Comparison of ENCODE assay signal across 17 mouse cellular contexts in the genomic region with DNA sequence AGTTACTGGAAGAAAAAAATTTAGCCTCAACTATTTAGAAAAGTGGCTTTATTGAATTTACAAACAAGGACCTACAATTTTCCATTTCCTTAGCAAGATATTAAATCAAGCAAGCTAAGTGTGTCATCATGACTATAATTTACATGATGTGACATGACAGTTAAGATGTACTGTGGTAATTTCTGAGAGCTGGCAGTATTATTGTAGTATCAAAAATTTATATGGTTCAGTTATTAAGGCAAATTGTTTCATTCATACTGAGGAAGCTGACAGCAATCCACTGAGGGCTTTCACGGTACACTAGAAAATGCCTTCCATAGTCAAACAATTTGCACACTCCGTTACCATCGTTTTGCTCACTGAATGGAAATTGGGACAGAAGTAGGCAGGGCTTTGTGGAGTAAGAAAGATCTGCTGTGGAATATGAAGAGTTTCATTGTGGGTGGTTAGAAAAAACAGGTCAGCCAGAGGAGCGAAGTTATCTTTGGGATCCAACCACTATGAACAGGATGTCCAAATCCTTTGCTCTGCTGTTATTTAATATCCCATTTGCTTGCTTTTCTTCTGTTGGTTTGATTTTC.
DNase-seq lines count a peak whose midpoint lies in the region; ATAC-seq and TF ChIP-seq lines count a peak whose summit lies in the region.
"Had no signal": no experiment of that assay in that cellular context is flagged by ENCODE, and none has a peak within 500 bp of the region (broad histone marks: within the 10 kb centered on the region; RNA-seq: fewer than 3 reads in every experiment).

No protein-coding gene starts in this region.

- 63% methylated on average over 4 of the region's 4 CpGs for WGBS in heart, adult 2 months
- WGBS in midbrain, embryonic 14.5 days = 35% methylated on average over 4 of the region's 4 CpGs
- WGBS in midbrain, embryonic 13.5 days = 44% methylated on average over 4 of the region's 4 CpGs

- H3K36me3 ChIP-seq in heart, adult 2 months (ENCODE audit: control insufficient read depth, insufficient read depth, low read length) = no peaks in the 10 kb centered on the region
- H3K36me3 ChIP-seq in midbrain, embryonic 14.5 days (ENCODE audit: control insufficient read depth, insufficient read depth, low read length) = no peaks in the 10 kb centered on the region
- H3K36me3 ChIP-seq in midbrain, embryonic 13.5 days = no peaks in the 10 kb centered on the region
- H3K36me3 ChIP-seq: liver, embryonic 15.5 days; neural tube, embryonic 13.5 days had no signal

- no peak for ATAC-seq in midbrain, embryonic 14.5 days (ENCODE audit: low FRiP score, low TSS enrichment)
- no peak for ATAC-seq in midbrain, embryonic 13.5 days
- ATAC-seq: inflammation-experienced regulatory T-cells, adult 6 months had no signal

- TF ChIP-seq CTCF in heart, adult 2 months (IDR thresholded peaks at IDR 0.05) = no peak

- peak; percentile 3 for DNase-seq in cerebellum, adult 11-12 months
- DNase-seq in cerebellum, postnatal 10 days = no peak
- no peak for DNase-seq in heart, adult 2 months
- no peak for DNase-seq in heart, adult 11 months
- DNase-seq in midbrain, embryonic 14.5 days = peak; percentile 19
- peak; percentile 33 for DNase-seq in retina, postnatal 7 days (ENCODE audit: low read depth, low spot score)
- no peak for DNase-seq in T-cell, adult 2 months (ENCODE audit: low spot score)
- DNase-seq: adrenal gland, postnatal 14 days; cerebellum, adult 11 months; kidney, postnatal 14 days; right cerebral cortex, postnatal 25 days; thymus, postnatal 14 days had no signal

- no peaks in the 10 kb centered on the region for H3K27me3 ChIP-seq in heart, adult 2 months (ENCODE audit: control insufficient read depth, insufficient read depth, low read length)
- H3K27me3 ChIP-seq in midbrain, embryonic 14.5 days (ENCODE audit: control insufficient read depth, insufficient read depth, low read length) = no peaks in the 10 kb centered on the region
- H3K27me3 ChIP-seq in midbrain, embryonic 13.5 days = no peaks in the 10 kb centered on the region
- H3K27me3 ChIP-seq: liver, embryonic 15.5 days; neural tube, embryonic 13.5 days had no signal

- no peak for TF ChIP-seq EP300 in heart, adult 2 months (IDR thresholded peaks at IDR 0.05; ENCODE audit: insufficient read depth, low read depth, low read length)

- no peak overlapping the region for H3K4me3 ChIP-seq in heart, adult 2 months
- no peak overlapping the region for H3K4me3 ChIP-seq in midbrain, embryonic 14.5 days (replicated peaks; ENCODE audit: low read depth, low read length)
- H3K4me3 ChIP-seq in midbrain, embryonic 13.5 days (replicated peaks) = no peak overlapping the region
- H3K4me3 ChIP-seq: liver, embryonic 15.5 days; neural tube, embryonic 13.5 days had no signal

- H3K27ac ChIP-seq in heart, adult 2 months = peak overlapping the region; percentile 38
- H3K27ac ChIP-seq in midbrain, embryonic 14.5 days (replicated peaks; ENCODE audit: low read depth, low read length) = no peak overlapping the region
- no peak overlapping the region for H3K27ac ChIP-seq in midbrain, embryonic 13.5 days
- H3K27ac ChIP-seq: liver, embryonic 15.5 days; neural tube, embryonic 13.5 days had no signal

- H3K4me1 ChIP-seq in heart, adult 2 months (ENCODE audit: control insufficient read depth, insufficient read depth, low read length) = no peaks in the 10 kb centered on the region
- H3K4me1 ChIP-seq in midbrain, embryonic 14.5 days (ENCODE audit: control insufficient read depth, insufficient read depth, low read length) = no peaks in the 10 kb centered on the region
- H3K4me1 ChIP-seq in midbrain, embryonic 13.5 days (replicated peaks) = no peaks in the 10 kb centered on the region
- H3K4me1 ChIP-seq: liver, embryonic 15.5 days; neural tube, embryonic 13.5 days had no signal

- H3K79me2 ChIP-seq in heart, adult 2 months (replicated peaks; ENCODE audit: control insufficient read depth, insufficient read depth, low read length) = no peaks in the 10 kb centered on the region

- no peak for TF ChIP-seq POLR2A in heart, adult 2 months (IDR thresholded peaks at IDR 0.05; ENCODE audit: insufficient read depth, low read depth, low read length)

- intact Hi-C loops in heart, adult 2 months (cut with DNase I) = no loop called here

- no peak overlapping the region for H3K4me2 ChIP-seq in midbrain, embryonic 14.5 days (ENCODE audit: low read length)
- no peak overlapping the region for H3K4me2 ChIP-seq in midbrain, embryonic 13.5 days (replicated peaks)
- H3K4me2 ChIP-seq: liver, embryonic 15.5 days; midbrain, embryonic 11.5 days; neural tube, embryonic 13.5 days had no signal

- no peak overlapping the region for H3K9ac ChIP-seq in heart, adult 2 months (ENCODE audit: low read depth, low read length)
- no peak overlapping the region for H3K9ac ChIP-seq in midbrain, embryonic 14.5 days (replicated peaks; ENCODE audit: low read length)
- H3K9ac ChIP-seq in midbrain, embryonic 13.5 days (replicated peaks) = no peak overlapping the region
- H3K9ac ChIP-seq: liver, embryonic 15.5 days; neural tube, embryonic 13.5 days had no signal

- H3K9me3 ChIP-seq in midbrain, embryonic 14.5 days (ENCODE audit: control insufficient read depth, low read length) = no peaks in the 10 kb centered on the region
- H3K9me3 ChIP-seq in midbrain, embryonic 13.5 days = no peaks in the 10 kb centered on the region
- H3K9me3 ChIP-seq: liver, embryonic 15.5 days; neural tube, embryonic 13.5 days had no signal

Comparison
In these comparisons a context has a peak if more than half of its experiments do, and no peak if none do; other contexts are left out.
1. DNase-seq: peak in cerebellum, adult 11-12 months (single experiment), midbrain, embryonic 14.5 days (single experiment) and retina, postnatal 7 days (single experiment); none in cerebellum, postnatal 10 days (0 of 2), heart, adult 2 months (0 of 2), heart, adult 11 months (single experiment) and T-cell, adult 2 months (single experiment).